Mouse (Mus musculus): ENCODE measurements around the gene Mapkbp1.

- TF ChIP-seq CTCF (IDR thresholded peaks at IDR 0.05; ENCODE audit: borderline replicate concordance, control insufficient read depth, extremely low read depth, insufficient read depth, low read length, poor library complexity): no peak
- TF ChIP-seq POLR2A (IDR thresholded peaks at IDR 0.05; ENCODE audit: control insufficient read depth, extremely low read depth, insufficient read depth, low read length, poor library complexity): no peak
These were observed 45.1 kb downstream of the Mapkbp1 start for GRCm38 (mm10) chr2:120017599-120017998.

Measured in thymus, adult 2 months (tissue).